Mouse (Mus musculus) liver, postnatal 0 days (tissue): Measurements from ENCODE around the gene Casp2.
A peak's percentile ranks its signal among the peaks of the same experiment; 100 is the strongest.

Source experiments
- CTCF ChIP-seq: sonication (generic); IDR thresholded peaks from 2 replicates; pipeline ENCODE4 v1.5.1; 2016; ENCODE audit warnings: antibody characterized with exemption, low read depth
- EP300 ChIP-seq: IDR thresholded peaks from 2 replicates; pipeline ENCODE4 v1.6.1; 2016; ENCODE audit warnings: antibody characterized with exemption, low read depth, mild to moderate bottlenecking

DNA sequence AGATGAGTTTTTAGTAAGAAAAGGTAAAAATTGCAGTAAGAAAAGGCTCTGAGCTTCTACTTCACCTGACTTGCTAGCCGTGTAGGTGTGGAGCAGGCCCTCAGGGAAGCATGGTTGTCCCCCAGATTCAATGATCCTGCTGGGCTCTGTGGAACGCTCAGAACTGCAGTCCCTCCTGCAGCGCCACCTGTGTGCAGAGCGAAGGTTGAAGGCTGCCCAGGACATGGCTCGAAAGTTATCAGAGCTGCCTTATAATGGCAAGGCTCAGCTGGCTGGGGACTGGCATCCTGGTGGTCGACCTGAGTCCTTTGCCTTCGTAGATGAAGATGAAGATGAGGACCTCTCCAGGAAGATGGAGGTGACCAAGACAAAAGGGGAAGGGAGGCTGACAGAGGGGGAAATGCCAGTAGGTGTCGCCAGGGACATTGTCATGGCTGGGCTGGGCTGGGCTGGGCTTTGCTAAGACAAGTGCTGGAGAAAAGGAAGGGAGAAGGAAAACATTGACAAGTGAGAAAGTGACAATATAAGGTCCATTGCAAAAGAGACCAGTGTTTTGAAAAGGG, 45.1 kb downstream of the Casp2 start:
- TF ChIP-seq CTCF (peak; percentile 47), EP300 (no peak)
